Mouse (Mus musculus) ES-CJ7 (cell line): ENCODE results near the gene Atad5.

Source experiments
- DNase-seq: peaks from one replicate; pipeline ENCODE4 v3.0.0; 2011; ENCODE audit warnings: low read depth, low spot score

Atad5 gene

DNA sequence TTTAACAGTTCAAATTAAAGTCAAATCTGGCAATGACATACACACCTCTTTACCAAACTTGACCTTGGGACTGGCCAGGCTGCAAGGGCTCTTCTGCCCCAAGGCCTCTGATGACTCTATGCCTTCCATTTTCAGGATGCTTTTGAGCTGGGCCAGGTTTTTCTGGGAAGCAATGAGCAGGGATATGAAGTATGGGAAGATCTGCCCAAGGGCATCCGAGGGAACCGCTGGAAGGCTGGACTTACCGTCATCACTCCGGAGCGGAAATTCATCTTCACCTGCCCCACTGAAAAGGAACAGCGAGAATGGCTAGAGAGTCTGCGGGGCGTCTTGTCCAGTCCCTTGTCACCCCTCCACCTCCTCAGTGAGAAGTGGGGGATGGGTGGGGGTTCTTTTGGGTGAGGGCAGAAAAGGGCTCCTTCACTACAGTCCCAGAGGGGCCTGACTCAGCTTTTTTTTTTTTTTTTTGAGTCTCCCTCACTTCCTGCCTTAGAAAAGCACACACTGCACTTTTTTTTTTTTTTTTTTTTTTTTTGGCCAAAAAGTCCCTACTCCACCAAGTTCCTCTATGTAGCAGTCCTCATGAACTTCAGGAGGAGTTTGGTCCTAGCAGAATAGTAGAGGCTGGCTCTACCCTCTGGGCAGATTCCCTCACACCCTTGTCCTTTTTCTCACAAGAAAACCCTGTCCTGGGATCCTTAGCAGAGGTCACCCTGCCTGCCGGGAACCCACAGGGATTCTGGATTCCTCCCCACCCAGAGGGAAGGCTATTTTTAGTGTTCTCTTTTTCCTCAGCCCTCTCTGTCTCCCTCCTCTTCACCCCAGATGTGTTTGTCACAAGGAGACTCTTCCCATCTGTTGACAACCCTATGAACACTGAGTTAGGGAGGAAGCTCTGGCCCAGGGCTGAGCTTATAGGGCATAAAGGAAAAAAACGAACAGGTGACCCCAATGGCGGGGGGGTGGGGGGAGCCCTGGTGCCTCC is 88.0 kb downstream of the Atad5 start:
- DNase-seq: peak; percentile 69

DNA sequence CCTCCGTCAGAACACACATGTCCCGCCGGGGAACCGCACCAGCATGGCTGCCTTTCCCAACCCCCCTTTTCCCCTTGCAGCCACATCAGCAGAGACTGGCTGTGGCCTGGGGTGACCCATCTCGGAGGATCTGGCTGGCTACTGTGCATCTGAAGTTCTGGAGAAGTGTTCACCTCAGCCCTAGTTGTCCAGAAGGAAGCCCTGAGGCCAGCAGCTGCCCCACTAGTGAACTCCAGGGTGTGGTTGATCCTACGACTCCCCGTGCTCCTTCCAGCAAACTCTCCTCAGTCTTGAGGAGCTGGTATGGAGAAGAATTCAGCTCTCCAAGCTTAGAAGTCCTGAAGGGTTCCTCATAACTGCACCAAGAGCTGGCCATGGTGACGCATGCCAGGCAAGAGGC is 89.1 kb downstream of the Atad5 start:
- DNase-seq: peak; percentile 54

DNA sequence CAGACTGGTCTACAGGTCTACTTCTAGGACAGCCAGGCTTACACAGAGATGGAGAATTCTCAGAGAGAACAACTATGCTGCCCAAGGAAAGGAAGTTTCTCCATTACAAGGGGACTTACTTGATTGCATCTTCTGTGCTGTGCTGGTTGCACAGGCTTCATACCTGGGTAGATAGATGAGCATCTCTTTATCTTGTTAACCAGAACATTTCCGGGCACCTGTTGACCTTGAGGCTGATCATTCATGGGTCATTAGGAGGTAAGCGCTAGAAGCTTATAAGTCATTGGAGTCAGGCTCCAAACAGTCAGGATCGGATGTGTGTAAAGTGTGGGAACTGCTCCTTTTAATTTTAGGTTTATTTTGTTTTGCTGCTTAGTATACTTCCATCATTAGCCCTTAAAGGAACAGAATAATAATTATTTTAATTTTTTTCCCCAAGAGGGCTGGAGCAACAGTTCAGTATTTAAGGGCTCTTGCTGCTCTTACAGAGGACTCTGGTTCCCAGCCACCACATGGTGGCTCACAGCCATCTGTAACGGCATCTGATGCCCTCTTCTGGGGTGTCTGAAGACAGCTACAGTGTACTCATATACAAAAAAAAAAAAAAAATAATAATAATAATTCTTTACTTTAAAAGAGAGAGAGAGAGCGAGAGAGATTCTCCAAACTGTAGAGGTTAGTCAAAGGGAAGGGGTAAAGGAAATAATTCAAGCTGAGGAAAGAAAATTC is 92.0 kb downstream of the Atad5 start:
- DNase-seq: peak; percentile 82

DNA sequence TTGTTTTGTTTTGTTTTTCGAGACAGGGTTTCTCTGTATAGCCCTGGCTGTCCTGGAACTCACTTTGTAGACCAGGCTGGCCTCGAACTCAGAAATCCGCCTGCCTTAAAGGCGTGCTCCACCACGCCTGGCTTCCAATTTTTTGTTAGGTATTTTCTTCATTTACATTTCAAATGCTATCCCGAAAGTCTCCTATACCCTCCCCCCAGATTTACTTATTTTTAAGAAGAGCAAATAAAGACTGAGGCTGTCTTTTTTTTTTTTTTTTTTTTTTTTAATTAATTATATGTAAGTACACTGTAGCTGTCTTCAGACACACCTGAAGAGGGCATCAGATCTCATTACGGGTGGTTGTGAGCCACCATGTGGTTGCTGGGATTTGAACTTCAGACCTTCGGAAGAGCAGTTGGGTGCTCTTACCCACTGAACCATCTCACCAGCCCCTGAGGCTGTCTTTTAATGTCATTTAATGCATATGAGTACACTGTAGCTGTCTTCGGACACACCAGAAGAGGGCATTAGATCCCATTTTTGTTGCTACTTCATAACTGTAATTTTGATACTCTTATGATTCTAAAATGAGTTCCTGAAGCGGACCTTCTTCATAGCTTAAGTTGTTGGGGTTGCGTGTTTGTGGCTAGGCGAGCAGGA is 94.0 kb downstream of the Atad5 start:
- DNase-seq: peak; percentile 63

DNA sequence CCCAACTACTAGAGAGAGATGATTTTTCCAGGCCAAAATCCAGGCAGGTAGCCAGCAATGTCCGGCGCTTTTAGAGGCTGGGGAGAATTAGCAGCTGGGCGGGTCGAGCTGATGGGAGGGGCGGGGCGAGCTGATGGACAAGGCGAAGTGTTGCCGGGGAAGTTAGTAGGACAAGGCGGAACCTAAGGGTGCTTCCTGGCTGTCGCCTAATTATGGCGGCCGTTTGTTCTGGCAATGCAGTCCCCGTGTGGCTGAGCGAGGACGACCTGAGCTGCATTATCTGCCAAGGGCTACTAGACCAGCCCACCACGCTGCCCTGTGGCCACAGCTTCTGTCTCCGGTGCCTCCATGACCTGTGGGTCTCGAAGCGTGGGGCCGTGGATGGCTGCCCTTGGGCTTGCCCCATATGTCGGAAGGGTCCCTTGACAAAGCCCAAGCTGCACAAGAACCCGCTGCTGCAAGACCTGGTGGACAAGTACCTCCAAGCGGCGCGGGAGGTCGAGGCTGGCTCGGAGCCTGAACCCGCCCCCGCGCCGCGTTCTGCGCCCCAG is 94.6 kb downstream of the Atad5 start, which contains the start of gene Rnf135:
Gene Rnf135 (plus strand): TSS at position 147 of the 551 bp plus-strand sequence.
- peak; percentile 83 for DNase-seq

DNA sequence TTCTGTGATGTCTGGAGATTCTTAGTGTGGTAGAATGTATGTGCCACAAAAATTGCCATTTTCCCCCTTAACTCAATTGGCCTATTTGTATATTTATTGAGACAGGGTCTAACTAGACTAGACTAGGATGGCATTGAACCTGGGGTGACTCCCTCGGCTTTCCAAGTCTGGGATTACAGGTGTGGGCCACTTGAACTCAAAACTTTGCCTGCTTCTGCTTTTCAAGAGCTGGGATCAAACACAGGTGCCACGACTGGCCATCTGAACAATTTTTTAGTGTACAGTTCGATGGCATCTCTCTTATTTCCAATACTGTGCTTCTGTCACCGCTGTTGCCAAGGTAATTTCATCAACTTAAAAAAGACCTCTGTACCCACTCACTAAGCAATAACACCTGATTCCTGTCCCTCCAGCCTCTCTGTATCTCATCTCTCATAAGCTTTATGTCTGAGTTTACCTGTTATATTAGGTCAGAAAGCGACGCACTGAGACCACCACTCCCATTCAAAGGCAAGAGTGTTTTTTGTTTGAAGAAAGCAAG is 95.4 kb downstream of the Atad5 start:
- no peak for DNase-seq
